Mouse (Mus musculus) bone marrow macrophage, adult 2 months (primary cell): ENCODE measurements at regions not wholly inside any gene's neighbourhood (a gene's known extent, or its start where the extent isn't known, plus 50 kb on each side); places are given as distances from the start of the nearest gene placed in this dataset.

Source experiments
- CTCF ChIP-seq: IDR thresholded peaks from 2 replicates; pipeline ENCODE4 v1.5.1; 2012; ENCODE audit warnings: low read depth, mild to moderate bottlenecking, low read length, moderate library complexity
- POLR2A ChIP-seq: IDR thresholded peaks from 2 replicates; pipeline ENCODE4 v1.6.1; 2012; ENCODE audit warnings: mild to moderate bottlenecking, low read depth, low read length, borderline replicate concordance

DNA sequence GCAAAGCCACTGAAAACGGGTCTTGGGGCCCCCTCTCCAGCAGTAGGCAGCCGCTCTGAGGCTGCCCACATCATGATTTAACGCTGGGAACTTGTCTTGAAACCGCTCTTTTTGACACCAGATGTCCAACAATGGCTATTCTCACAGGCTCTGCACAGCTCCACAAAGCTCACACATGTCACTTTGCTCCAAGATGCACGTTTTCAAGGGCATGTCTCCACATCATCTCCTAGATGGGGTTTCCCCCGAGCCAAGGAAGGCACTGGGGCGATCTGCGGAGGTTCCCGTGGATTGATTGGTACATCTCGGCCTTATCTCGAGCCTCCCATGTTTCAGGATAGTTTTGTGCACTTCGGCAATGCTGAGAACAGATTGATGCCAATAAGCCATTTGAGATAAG, 526.8 kb upstream of the Cited2 start:
- TF ChIP-seq POLR2A (no peak), CTCF (no peak)
